ENCODE assay signal across 34 mouse cellular contexts in the genomic region with DNA sequence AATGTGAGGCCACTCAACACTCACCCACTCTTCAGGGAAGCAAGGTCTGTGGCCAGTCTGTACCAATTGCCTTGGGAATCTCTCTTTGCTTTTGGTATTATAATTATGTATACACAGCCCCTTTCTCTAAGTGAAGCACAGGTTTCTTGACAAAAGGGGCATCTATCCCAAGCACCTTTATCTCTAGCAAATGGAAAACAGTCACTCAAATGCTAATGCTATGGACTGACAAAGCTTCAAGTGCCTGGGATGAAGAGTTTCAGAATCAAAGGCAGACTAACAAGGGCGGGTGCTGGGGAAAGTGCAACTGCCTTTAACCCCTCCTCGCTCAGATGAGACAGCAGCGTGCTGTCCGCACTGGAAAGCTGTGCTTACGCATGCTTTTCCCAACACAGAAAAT. TPM values are rescaled to one million over a fixed set of nuclear protein-coding genes. Genes with fewer than 3 reads are reported as not detected.
A peak's percentile ranks its signal among the peaks of the same experiment; 100 is the strongest.
DNase-seq lines count a peak whose midpoint lies in the region; ATAC-seq lines count a peak whose summit lies in the region.
"Had no signal": no experiment of that assay in that cellular context is flagged by ENCODE, and none has a peak within 500 bp of the region (broad histone marks: within the 10 kb centered on the region; RNA-seq: fewer than 3 reads in every experiment).

No protein-coding gene starts in this region.

- H3K9ac ChIP-seq in heart, embryonic 12.5 days: no peak overlapping the region
- H3K9ac ChIP-seq: embryonic facial prominence, embryonic 15.5 days; forebrain, embryonic 12.5 days; hindbrain, embryonic 15.5 days; limb, embryonic 13.5 days; liver, embryonic 13.5 days; midbrain, embryonic 15.5 days; neural tube, embryonic 15.5 days had no signal

- no peak for DNase-seq in heart, adult 18-20 months
- peak; percentile 89 for DNase-seq in ZHBTc4 (ENCODE audit: low read depth, low spot score)
- DNase-seq in lung, postnatal 25 days (ENCODE audit: low spot score): no peak
- DNase-seq in yolk sac, embryonic 10.5 days (ENCODE audit: low spot score): no peak
- DNase-seq: adrenal gland, adult 2 months; cerebellum, adult 8-10 months; cerebellum, postnatal 25 days; gastrocnemius, postnatal 25 days; heart, adult 11 months; kidney, adult 8-10 months; kidney, postnatal 4 days; liver, embryonic 13.5 days; lung, adult 18-20 months; retina, postnatal 1 day; right cerebral cortex, postnatal 14 days; spleen, adult 18-20 months; thymus, adult 2 months; thymus, postnatal 36 days had no signal

- H3K27ac ChIP-seq in heart, embryonic 12.5 days (ENCODE audit: poor library complexity, severe bottlenecking): peak overlapping the region; percentile 47; the same call in 1 of the 2 replicates
- H3K27ac ChIP-seq: embryonic facial prominence, embryonic 10.5 days; embryonic facial prominence, embryonic 15.5 days; forebrain, embryonic 12.5 days; hindbrain, embryonic 15.5 days; kidney, postnatal 0 days; limb, embryonic 13.5 days; liver, embryonic 13.5 days; macrophage; midbrain, embryonic 10.5 days; midbrain, embryonic 15.5 days; neural tube, embryonic 15.5 days had no signal

- no peaks in the 10 kb centered on the region for H3K9me3 ChIP-seq in heart, embryonic 12.5 days (replicated peaks)
- no peaks in the 10 kb centered on the region for H3K9me3 ChIP-seq in megakaryocyte, embryonic 14.5 days
- H3K9me3 ChIP-seq: embryonic facial prominence, embryonic 10.5 days; embryonic facial prominence, embryonic 15.5 days; forebrain, embryonic 12.5 days; G1E; hindbrain, embryonic 15.5 days; limb, embryonic 13.5 days; liver, embryonic 13.5 days; midbrain, embryonic 15.5 days; neural tube, embryonic 15.5 days had no signal

- WGBS in heart, embryonic 12.5 days: 34% methylated on average over 5 of the region's 5 CpGs

- peaks cover 8% of the 10 kb centered on the region; the same call in 1 of the 2 replicates for H3K4me1 ChIP-seq in heart, embryonic 12.5 days (replicated peaks)
- peaks cover 62% of the 10 kb centered on the region for H3K4me1 ChIP-seq in megakaryocyte, embryonic 14.5 days
- H3K4me1 ChIP-seq: embryonic facial prominence, embryonic 10.5 days; embryonic facial prominence, embryonic 15.5 days; hindbrain, embryonic 15.5 days; limb, embryonic 13.5 days; midbrain, embryonic 15.5 days had no signal

- no peaks in the 10 kb centered on the region for H3K27me3 ChIP-seq in heart, embryonic 12.5 days (replicated peaks)
- no peaks in the 10 kb centered on the region for H3K27me3 ChIP-seq in megakaryocyte, embryonic 14.5 days (replicated peaks)
- H3K27me3 ChIP-seq: embryonic facial prominence, embryonic 15.5 days; forebrain, embryonic 12.5 days; hindbrain, embryonic 15.5 days; limb, embryonic 13.5 days; liver, embryonic 13.5 days; midbrain, embryonic 15.5 days; neural tube, embryonic 15.5 days had no signal

- no peak for ATAC-seq in heart, embryonic 12.5 days (ENCODE audit: insufficient number of reproducible peaks, low FRiP score)
- no peak for ATAC-seq in megakaryocyte, adult 5-6 weeks (ENCODE audit: poor library complexity, severe bottlenecking)
- ATAC-seq: inflammation-experienced regulatory T-cells, adult 6 months; lung, postnatal 0 days; midbrain, embryonic 15.5 days had no signal

- 0 out of 2 replicates have a peak overlapping the region, but pooled peaks have one; percentile 0 for H3K4me3 ChIP-seq in heart, embryonic 12.5 days
- H3K4me3 ChIP-seq in megakaryocyte, embryonic 14.5 days (replicated peaks): peak overlapping the region; percentile 46
- H3K4me3 ChIP-seq: embryonic facial prominence, embryonic 10.5 days; embryonic facial prominence, embryonic 15.5 days; forebrain, embryonic 12.5 days; hindbrain, embryonic 15.5 days; limb, embryonic 13.5 days; liver, embryonic 13.5 days; midbrain, embryonic 10.5 days; midbrain, embryonic 15.5 days; neural tube, embryonic 15.5 days had no signal

- no peaks in the 10 kb centered on the region for H3K36me3 ChIP-seq in heart, embryonic 12.5 days
- H3K36me3 ChIP-seq in megakaryocyte, embryonic 14.5 days (replicated peaks; ENCODE audit: low read length): peaks cover 14% of the 10 kb centered on the region
- H3K36me3 ChIP-seq: embryonic facial prominence, embryonic 15.5 days; forebrain, embryonic 12.5 days; hindbrain, embryonic 15.5 days; liver, embryonic 13.5 days; midbrain, embryonic 15.5 days; neural tube, embryonic 15.5 days had no signal

- H3K4me2 ChIP-seq in heart, embryonic 12.5 days: peak overlapping the region; percentile 45
- H3K4me2 ChIP-seq: embryonic facial prominence, embryonic 15.5 days; forebrain, embryonic 12.5 days; hindbrain, embryonic 15.5 days; limb, embryonic 13.5 days; liver, embryonic 13.5 days; midbrain, embryonic 15.5 days; neural tube, embryonic 15.5 days had no signal

RNA-seq across cellular contexts. Expression of a gene that starts 7.5 kb away (rescaled TPM):
- polyA plus RNA-seq in heart, embryonic 12.5 days (2016; fragmentation: Nextera tagmentation; extraction: Ambion mirVana): 67.7 and 72.0 TPM in 2 replicates
- 10 to 100 TPM; 28.8 to 30.7 TPM for total RNA-seq in heart, adult 18-20 months (2021)
- polyA plus RNA-seq in megakaryocyte, embryonic 14.5 days (2012; ENCODE audit: insufficient read depth, low replicate concordance): 4.0 and 9.1 TPM in 2 replicates
- total RNA-seq in megakaryocyte, adult 5-6 weeks (2015): 77.7 and 87.1 TPM in 2 replicates
- total RNA-seq in megakaryocyte, adult 5-6 weeks (2017): 75.8 and 80.7 TPM in 2 replicates

RNA-seq across cellular contexts. Expression of a gene that starts 7.7 kb away (rescaled TPM):
- 5.9 and 6.6 TPM in 2 replicates for polyA plus RNA-seq in heart, embryonic 12.5 days (2016; fragmentation: Nextera tagmentation; extraction: Ambion mirVana)
- total RNA-seq in heart, adult 18-20 months (2021): 1 to 10 TPM; 2.2 to 3.3 TPM
- polyA plus RNA-seq in megakaryocyte, embryonic 14.5 days (2012; ENCODE audit: insufficient read depth, low replicate concordance): 1.0 and 2.4 TPM in 2 replicates
- total RNA-seq in megakaryocyte, adult 5-6 weeks (2015): 4.0 TPM in 2 replicates
- 4.0 and 4.4 TPM in 2 replicates for total RNA-seq in megakaryocyte, adult 5-6 weeks (2017)
